Mouse (Mus musculus) CH12.LX (cell line): Measurements from ENCODE around the gene Ung. TPM values are rescaled to one million over a fixed set of nuclear protein-coding genes. Genes with fewer than 3 reads are reported as not detected.

ENCODE experiments used
- DNase-seq: peaks from one replicate; pipeline ENCODE4 v3.0.0-alpha.2; 2013; ENCODE audit errors: extremely low read depth
- H3K27ac ChIP-seq: 2 replicates; pipeline ENCODE4 v1.5.1; 2012; ENCODE audit warnings: low read depth, mild to moderate bottlenecking, control low read depth, moderate library complexity; ENCODE audit not compliant: insufficient read depth
- H3K27me3 ChIP-seq: replicated peaks from 2 replicates; pipeline ENCODE3; 2012; ENCODE audit warnings: inconsistent platforms
- H3K36me3 ChIP-seq, 2 experiments: replicated peaks in 1 of 2; 2 replicates each; pipeline versions ENCODE3 to v1.6.1; 2012; ENCODE audit warnings: inconsistent platforms in 1 of 2, low read length in 1 of 2, mild to moderate bottlenecking in 1 of 2, mixed read lengths in 1 of 2, moderate library complexity in 1 of 2; ENCODE audit not compliant: control insufficient read depth in 1 of 2, insufficient read depth in 1 of 2
- H3K4me1 ChIP-seq, 2 experiments: 2 replicates each; pipeline ENCODE4 v1.6.1; 2012; ENCODE audit warnings: inconsistent platforms in 1 of 2, moderate library complexity in 1 of 2; ENCODE audit not compliant: insufficient read depth in 2 of 2, control insufficient read depth in 1 of 2
- H3K4me2 ChIP-seq: 2 replicates; pipeline ENCODE4 v1.6.1; 2012; ENCODE audit warnings: low read depth, mild to moderate bottlenecking, control low read depth; ENCODE audit not compliant: poor library complexity, insufficient read depth, severe bottlenecking
- H3K4me3 ChIP-seq, 3 experiments: fragments of 150-350 bp in 1 of 3; sonication (generic) in 1 of 3; replicated peaks in 1 of 3; 2 replicates each; pipeline versions ENCODE3 to v1.5.1; 2011 to 2012; ENCODE audit warnings: low read depth in 2 of 3, low read length in 2 of 3, mild to moderate bottlenecking in 2 of 3, moderate library complexity in 2 of 3, control low read depth in 1 of 3, improper control_type of control experiment in 1 of 3, inconsistent platforms in 1 of 3, mixed read lengths in 1 of 3; ENCODE audit not compliant: poor library complexity in 1 of 3
- H3K79me2 ChIP-seq: replicated peaks from 2 replicates; pipeline ENCODE4 v1.6.1; 2012; ENCODE audit warnings: mild to moderate bottlenecking, moderate library complexity; ENCODE audit not compliant: control insufficient read depth, poor library complexity, insufficient read depth, severe bottlenecking; ENCODE audit errors: extremely low read depth
- H3K9ac ChIP-seq: 2 replicates; pipeline ENCODE4 v1.6.1; 2012; ENCODE audit warnings: low read depth, mild to moderate bottlenecking, control low read depth, moderate library complexity; ENCODE audit not compliant: insufficient read depth
- H3K9me3 ChIP-seq: replicated peaks from 2 replicates; pipeline ENCODE3; 2012; ENCODE audit warnings: low read length, inconsistent platforms, mixed read lengths
- BHLHE40 ChIP-seq: IDR thresholded peaks from 2 replicates; pipeline ENCODE4 v1.6.1; 2011; ENCODE audit warnings: mild to moderate bottlenecking, low read depth, low read length, improper control_type of control experiment
- CHD1 ChIP-seq: IDR thresholded peaks from 2 replicates; pipeline ENCODE4 v1.6.1; 2012; ENCODE audit warnings: low read depth, low read length, improper control_type of control experiment, inconsistent platforms
- CHD2 ChIP-seq: IDR thresholded peaks from 2 replicates; pipeline ENCODE4 v1.6.1; 2011; ENCODE audit warnings: low read length, improper control_type of control experiment
- CTCF ChIP-seq, 2 experiments: IDR thresholded peaks in 1 of 2; conservative IDR thresholded peaks in 1 of 2; 2 replicates each; pipeline ENCODE4 v1.5.1; 2011 to 2012; ENCODE audit warnings: low read depth in 2 of 2, low read length in 2 of 2, improper control_type of control experiment in 1 of 2, inconsistent platforms in 1 of 2, mild to moderate bottlenecking in 1 of 2, moderate library complexity in 1 of 2
- EP300 ChIP-seq: IDR thresholded peaks from 2 replicates; pipeline ENCODE4 v1.6.1; 2011; ENCODE audit warnings: low read length, improper control_type of control experiment
- ETS1 ChIP-seq: conservative IDR thresholded peaks from 2 replicates; pipeline ENCODE4 v1.6.1; 2012; ENCODE audit warnings: low read depth, mild to moderate bottlenecking, inconsistent platforms, low read length, improper control_type of control experiment, moderate library complexity
- GABPA ChIP-seq: IDR thresholded peaks from 2 replicates; pipeline ENCODE4 v1.6.1; 2012; ENCODE audit warnings: low read depth, low read length, improper control_type of control experiment, inconsistent platforms; ENCODE audit not compliant: insufficient replicate concordance
- HCFC1 ChIP-seq: IDR thresholded peaks from 2 replicates; pipeline ENCODE4 v1.6.1; 2012; ENCODE audit warnings: low read depth, mild to moderate bottlenecking, inconsistent platforms, low read length, improper control_type of control experiment
- IRF4 ChIP-seq: IDR thresholded peaks from 2 replicates; pipeline ENCODE4 v1.6.1; 2014; ENCODE audit warnings: low read depth, mild to moderate bottlenecking, inconsistent platforms, low read length, improper control_type of control experiment
- JUN ChIP-seq: IDR thresholded peaks from 2 replicates; pipeline ENCODE4 v1.6.1; 2011; ENCODE audit warnings: low read depth, mild to moderate bottlenecking, low read length, improper control_type of control experiment, moderate library complexity; ENCODE audit not compliant: insufficient read depth
- MAX ChIP-seq: IDR thresholded peaks from 2 replicates; pipeline ENCODE4 v1.6.1; 2011; ENCODE audit warnings: low read length, improper control_type of control experiment
- MXI1 ChIP-seq: IDR thresholded peaks from 2 replicates; pipeline ENCODE4 v1.6.1; 2011; ENCODE audit warnings: mild to moderate bottlenecking, low read depth, low read length, improper control_type of control experiment
- NELFE ChIP-seq: IDR thresholded peaks from 2 replicates; pipeline ENCODE4 v1.6.1; 2011; ENCODE audit warnings: low read depth, low read length, improper control_type of control experiment
- NRF1 ChIP-seq: IDR thresholded peaks from 2 replicates; pipeline ENCODE4 v1.6.1; 2014; ENCODE audit warnings: low read depth, mild to moderate bottlenecking, inconsistent platforms, low read length, improper control_type of control experiment, moderate library complexity
- PAX5 ChIP-seq: IDR thresholded peaks from 2 replicates; pipeline ENCODE4 v1.6.1; 2012; ENCODE audit warnings: low read length, inconsistent platforms, mixed read lengths
- RAD21 ChIP-seq: IDR thresholded peaks from 2 replicates; pipeline ENCODE4 v1.6.1; 2011; ENCODE audit warnings: low read depth, mild to moderate bottlenecking, low read length, improper control_type of control experiment, moderate library complexity
- RCOR1 ChIP-seq: conservative IDR thresholded peaks from 2 replicates; pipeline ENCODE4 v1.6.1; 2012; ENCODE audit warnings: low read depth, mild to moderate bottlenecking, inconsistent platforms, low read length, improper control_type of control experiment
- SMC3 ChIP-seq: IDR thresholded peaks from 2 replicates; pipeline ENCODE4 v1.6.1; 2011; ENCODE audit warnings: low read depth, low read length, improper control_type of control experiment
- TCF12 ChIP-seq: IDR thresholded peaks from 2 replicates; pipeline ENCODE4 v1.6.1; 2014; ENCODE audit warnings: low read depth, mild to moderate bottlenecking, inconsistent platforms, low read length, improper control_type of control experiment
- UBTF ChIP-seq: IDR thresholded peaks from 2 replicates; pipeline ENCODE4 v1.6.1; 2012; ENCODE audit warnings: low read depth, mild to moderate bottlenecking, inconsistent platforms, low read length, improper control_type of control experiment, moderate library complexity
- USF2 ChIP-seq: conservative IDR thresholded peaks from 2 replicates; pipeline ENCODE4 v1.6.1; 2011; ENCODE audit warnings: low read depth, low read length, improper control_type of control experiment
- ZC3H11A ChIP-seq: IDR thresholded peaks from 2 replicates; pipeline ENCODE4 v1.6.1; 2012; ENCODE audit warnings: low read depth, mild to moderate bottlenecking, inconsistent platforms, low read length, improper control_type of control experiment
- ZMIZ1 ChIP-seq: IDR thresholded peaks from 2 replicates; pipeline ENCODE4 v1.6.1; 2012; ENCODE audit warnings: low read depth, mild to moderate bottlenecking, inconsistent platforms, low read length, improper control_type of control experiment
- ZNF384 ChIP-seq: IDR thresholded peaks from 2 replicates; pipeline ENCODE4 v1.6.1; 2012; ENCODE audit warnings: low read depth, low read length, improper control_type of control experiment, inconsistent platforms
- dilution Hi-C: fragments of 300-500 bp; cut with MboI; formaldehyde crosslinking; loops from 2 replicates; pipeline ENCODE4 v1.14.3; 2020; ENCODE audit warnings: low sequenced_read_pairs; ENCODE audit not compliant: extremely low pct_unique_long_range_greater_than_20kb, extremely low pct_ligation_motif_present
- in situ Hi-C: fragments of 300-500 bp; cut with MboI; formaldehyde crosslinking; loops from 3 replicates; pipeline ENCODE4 v1.14.3; 2019; ENCODE audit warnings: low sequenced_read_pairs, low pct_ligation_motif_present, low pct_unique_long_range_greater_than_20kb, mixed read lengths
- polyA plus RNA-seq: library from polyadenylated mRNA; unstranded; fragments of >175 nt; gene quantifications from 2 replicates; pipeline ENCODE4 v1.2.1, GENCODE M21; 2012; ENCODE audit warnings: low read depth; ENCODE audit not compliant: insufficient read length
- total RNA-seq, 2 experiments: library from RNA; depleted of rRNA; stranded (reverse); fragments of 300-350 nt in 1 of 2; fragments of >200 nt in 1 of 2; gene quantifications; 2 replicates each; pipeline ENCODE4 v1.2.3; 2012 to 2014

The Ung gene
- total and polyA plus RNA-seq, 3 experiments: 39.1 to 91.9 (median 51.9) TPM

- Histone ChIP-seq H3K36me3 (no peaks in the 10 kb centered on the region), H3K4me3 (no peak overlapping the region)
- dilution Hi-C loops: no loop called here
- TF ChIP-seq RAD21 (peak; percentile 7), NRF1 (no peak), CTCF (conservative IDR thresholded peaks at IDR 0.05 in 1 of 2, IDR thresholded peaks at IDR 0.05 in 1 of 2; ENCODE audit: low read depth in 2 of 2, low read length in 2 of 2) (peak; percentile 10 to 39; a peak in 2 of 4 replicates)
- TF ChIP-seq, all 38 proteins: peak for 2
- no peaks in the 10 kb centered on the region for H3K27me3 ChIP-seq
- DNase-seq: no peak
- H3K4me1 ChIP-seq: peaks cover 0 to 45% of the 10 kb centered on the region in 2 experiments; a peak in 2 of 4 replicates
- H3K27ac ChIP-seq: no peak overlapping the region
- H3K4me2 ChIP-seq: no peak overlapping the region
- H3K9ac ChIP-seq: no peak overlapping the region
- in situ Hi-C loops: loop anchor here (5.0 kb wide), 1 partner anchor 129 kb away; no protein-coding TSS in a partner anchor
- H3K79me2 ChIP-seq: no peaks in the 10 kb centered on the region
- peaks cover 2% of the 10 kb centered on the region for H3K9me3 ChIP-seq
These were observed 48.0 kb downstream of the Ung start for GRCm38 (mm10) chr5:114177966-114178719.

GRCm38 (mm10) chr5:114179541-114179940 lies 49.4 kb downstream of the Ung start:
- dilution Hi-C loops: no loop called here
- no peak overlapping the region for H3K4me3 ChIP-seq
- no peaks in the 10 kb centered on the region for H3K79me2 ChIP-seq
- no peak overlapping the region for H3K9ac ChIP-seq
- peaks cover 3 to 57% of the 10 kb centered on the region in 2 experiments for H3K4me1 ChIP-seq
- H3K9me3 ChIP-seq: peaks cover 2% of the 10 kb centered on the region
- H3K27me3 ChIP-seq: no peaks in the 10 kb centered on the region
- DNase-seq: no peak
- H3K27ac ChIP-seq: 0 out of 2 replicates have a peak overlapping the region, but pooled peaks have one; percentile 21
- in situ Hi-C loops: loop anchor here (5.0 kb wide), 1 partner anchor 128 kb away; no protein-coding TSS in a partner anchor
- H3K4me2 ChIP-seq: no peak overlapping the region
- TF ChIP-seq BHLHE40: no peak
- TF ChIP-seq SMC3: no peak
- no peaks in the 10 kb centered on the region for H3K36me3 ChIP-seq

- in situ Hi-C loops (no loop called here), dilution Hi-C loops (no loop called here)
- peaks cover 0 to 3% of the 10 kb centered on the region in 2 experiments for H3K36me3 ChIP-seq
- H3K9me3 ChIP-seq: no peaks in the 10 kb centered on the region
- peak; percentile 44 for DNase-seq
- H3K4me2 ChIP-seq: no peak overlapping the region
- H3K9ac ChIP-seq: no peak overlapping the region
- no peak overlapping the region for H3K4me3 ChIP-seq
- H3K27ac ChIP-seq: no peak overlapping the region
- no peaks in the 10 kb centered on the region for H3K79me2 ChIP-seq
- no peaks in the 10 kb centered on the region for H3K27me3 ChIP-seq
- peaks cover 3 to 53% of the 10 kb centered on the region in 2 experiments for H3K4me1 ChIP-seq
- no peak for TF ChIP-seq MAX
- TF ChIP-seq NELFE: no peak
- no peak for TF ChIP-seq SMC3
- TF ChIP-seq ETS1: peak; percentile 48
- TF ChIP-seq ZC3H11A: no peak
- TF ChIP-seq HCFC1: no peak
- TF ChIP-seq MXI1: no peak
- TF ChIP-seq TCF12: peak; percentile 57; the same call in 1 of the 2 replicates
- TF ChIP-seq JUN: no peak
- no peak for TF ChIP-seq IRF4
- no peak for TF ChIP-seq RCOR1
- TF ChIP-seq ZMIZ1: no peak
- no peak for TF ChIP-seq CHD1
- no peak for TF ChIP-seq PAX5
- TF ChIP-seq NRF1: no peak
- no peak for TF ChIP-seq RAD21
- TF ChIP-seq UBTF: no peak
- no peak for TF ChIP-seq EP300
- no peak for TF ChIP-seq ZNF384
- no peak for TF ChIP-seq CHD2
- no peak for TF ChIP-seq GABPA
- no peak for TF ChIP-seq USF2
These were observed 53.3 kb downstream of the Ung start for GRCm38 (mm10) chr5:114183493-114183892.
